In genomic region chr11:43817368-43817923, GRCm38 (mm10) we compare ENCODE assay signal across 17 mouse cellular contexts.
"Had no signal": no experiment of that assay in that cellular context is flagged by ENCODE, and none has a peak within 500 bp of the region (broad histone marks: within the 10 kb centered on the region; RNA-seq: fewer than 3 reads in every experiment).

No protein-coding gene starts in this region.

- H3K27ac ChIP-seq: kidney, postnatal 0 days; layer of hippocampus, adult 2 months; limb, embryonic 12.5 days; liver, embryonic 13.5 days; lung, embryonic 15.5 days; midbrain, embryonic 12.5 days; neural tube, embryonic 15.5 days; stomach, embryonic 15.5 days had no signal

- H3K4me1 ChIP-seq: limb, embryonic 12.5 days; liver, embryonic 13.5 days; neural tube, embryonic 15.5 days; stomach, embryonic 15.5 days had no signal

- H3K36me3 ChIP-seq: limb, embryonic 12.5 days; liver, embryonic 13.5 days; lung, embryonic 15.5 days; midbrain, embryonic 12.5 days; neural tube, embryonic 15.5 days; stomach, embryonic 15.5 days had no signal

- H3K9ac ChIP-seq: limb, embryonic 12.5 days; liver, embryonic 13.5 days; liver, postnatal 0 days; lung, embryonic 15.5 days; midbrain, embryonic 12.5 days; neural tube, embryonic 15.5 days; stomach, embryonic 15.5 days had no signal

- H3K9me3 ChIP-seq: limb, embryonic 12.5 days; liver, embryonic 13.5 days; lung, embryonic 15.5 days; midbrain, embryonic 12.5 days; neural tube, embryonic 15.5 days; stomach, embryonic 15.5 days had no signal

- H3K27me3 ChIP-seq: limb, embryonic 12.5 days; liver, embryonic 13.5 days; lung, embryonic 15.5 days; midbrain, embryonic 12.5 days; neural tube, embryonic 15.5 days; stomach, embryonic 15.5 days had no signal

- DNase-seq: kidney, postnatal 36 days; liver; liver, embryonic 13.5 days; liver, postnatal 0 days; lung, postnatal 14 days; right cerebral cortex, postnatal 4 days; spleen, adult 18-20 months; thymus, adult 2 months; thymus, postnatal 25 days had no signal

- H3K4me2 ChIP-seq: limb, embryonic 12.5 days; liver, embryonic 13.5 days; lung, embryonic 15.5 days; midbrain, embryonic 12.5 days; neural tube, embryonic 15.5 days; stomach, embryonic 15.5 days had no signal

- H3K4me3 ChIP-seq: layer of hippocampus, adult 2 months; limb, embryonic 12.5 days; liver, embryonic 13.5 days; lung, embryonic 15.5 days; midbrain, embryonic 12.5 days; neural tube, embryonic 15.5 days; stomach, embryonic 15.5 days had no signal

- ATAC-seq: liver, postnatal 0 days; midbrain, embryonic 16.5 days had no signal
